Mouse (Mus musculus): Measurements from ENCODE around the gene Golga7b. TPM values are rescaled to one million over a fixed set of nuclear protein-coding genes. Genes with fewer than 3 reads are reported as not detected.

The Golga7b gene
- polyA plus RNA-seq, 1 experiment, result 90.4 TPM

GRCm38 (mm10) chr19:42284178-42284577, 36.8 kb downstream of the Golga7b start:
- Histone ChIP-seq H3K4me3 (replicated peaks; ENCODE audit: insufficient read depth, low read depth, low read length) (no peak overlapping the region), H3K27ac (ENCODE audit: insufficient read depth, low read length) (no peak overlapping the region), H3K4me1 (ENCODE audit: control insufficient read depth, insufficient read depth, low read length) (peaks cover 7% of the 10 kb centered on the region), H3K27me3 (ENCODE audit: control insufficient read depth, insufficient read depth, low read length) (no peaks in the 10 kb centered on the region)
- TF ChIP-seq CTCF (IDR thresholded peaks at IDR 0.05; ENCODE audit: borderline replicate concordance, insufficient read depth, low read depth, low read length) (no peak), POLR2A (IDR thresholded peaks at IDR 0.05; ENCODE audit: borderline replicate concordance, insufficient read depth, low read length) (no peak)
- WGBS, result 87% methylated on average over 8 of the region's 8 CpGs
- DNase-seq, result no peak

- DNase-seq, result no peak
- H3K4me1 ChIP-seq (ENCODE audit: control insufficient read depth, insufficient read depth, low read length), result peaks cover 4% of the 10 kb centered on the region; the same call in 1 of the 2 replicates
- no peak for TF ChIP-seq CTCF (IDR thresholded peaks at IDR 0.05; ENCODE audit: borderline replicate concordance, insufficient read depth, low read depth, low read length)
- TF ChIP-seq POLR2A (IDR thresholded peaks at IDR 0.05; ENCODE audit: borderline replicate concordance, insufficient read depth, low read length), result no peak
- no peak overlapping the region for H3K4me3 ChIP-seq (replicated peaks; ENCODE audit: insufficient read depth, low read depth, low read length)
- 33% methylated on average over 4 of the region's 4 CpGs for WGBS
- no peaks in the 10 kb centered on the region for H3K27me3 ChIP-seq (ENCODE audit: control insufficient read depth, insufficient read depth, low read length)
- H3K27ac ChIP-seq (ENCODE audit: insufficient read depth, low read length), result no peak overlapping the region
These were observed 41.0 kb downstream of the Golga7b start for GRCm38 (mm10) chr19:42288361-42288760.

- Histone ChIP-seq H3K4me1 (ENCODE audit: control insufficient read depth, insufficient read depth, low read length) (peaks cover 4% of the 10 kb centered on the region; the same call in 1 of the 2 replicates), H3K27me3 (ENCODE audit: control insufficient read depth, insufficient read depth, low read length) (no peaks in the 10 kb centered on the region), H3K4me3 (replicated peaks; ENCODE audit: insufficient read depth, low read depth, low read length) (no peak overlapping the region), H3K27ac (ENCODE audit: insufficient read depth, low read length) (no peak overlapping the region)
- no peak for DNase-seq
- 26% methylated on average over 7 of the region's 7 CpGs for WGBS
- no peak for TF ChIP-seq CTCF (IDR thresholded peaks at IDR 0.05; ENCODE audit: borderline replicate concordance, insufficient read depth, low read depth, low read length)
- TF ChIP-seq POLR2A (IDR thresholded peaks at IDR 0.05; ENCODE audit: borderline replicate concordance, insufficient read depth, low read length), result no peak
These were observed 43.7 kb downstream of the Golga7b start for GRCm38 (mm10) chr19:42290954-42291661.

- no peak overlapping the region for H3K4me3 ChIP-seq (replicated peaks; ENCODE audit: insufficient read depth, low read depth, low read length)
- WGBS, result 74% methylated on average over 8 of the region's 8 CpGs
- TF ChIP-seq CTCF (IDR thresholded peaks at IDR 0.05; ENCODE audit: borderline replicate concordance, insufficient read depth, low read depth, low read length), result no peak
- no peak for TF ChIP-seq POLR2A (IDR thresholded peaks at IDR 0.05; ENCODE audit: borderline replicate concordance, insufficient read depth, low read length)
- peaks cover 4% of the 10 kb centered on the region; the same call in 1 of the 2 replicates for H3K4me1 ChIP-seq (ENCODE audit: control insufficient read depth, insufficient read depth, low read length)
- no peaks in the 10 kb centered on the region for H3K27me3 ChIP-seq (ENCODE audit: control insufficient read depth, insufficient read depth, low read length)
- no peak for DNase-seq
- no peak overlapping the region for H3K27ac ChIP-seq (ENCODE audit: insufficient read depth, low read length)
These were observed 44.7 kb downstream of the Golga7b start for GRCm38 (mm10) chr19:42292106-42292505.

- 70% methylated on average over 6 of the region's 6 CpGs for WGBS
- peaks cover 4% of the 10 kb centered on the region; the same call in 1 of the 2 replicates for H3K4me1 ChIP-seq (ENCODE audit: control insufficient read depth, insufficient read depth, low read length)
- no peak overlapping the region for H3K27ac ChIP-seq (ENCODE audit: insufficient read depth, low read length)
- no peak for TF ChIP-seq CTCF (IDR thresholded peaks at IDR 0.05; ENCODE audit: borderline replicate concordance, insufficient read depth, low read depth, low read length)
- TF ChIP-seq POLR2A (IDR thresholded peaks at IDR 0.05; ENCODE audit: borderline replicate concordance, insufficient read depth, low read length), result no peak
- no peaks in the 10 kb centered on the region for H3K27me3 ChIP-seq (ENCODE audit: control insufficient read depth, insufficient read depth, low read length)
- DNase-seq, result no peak
- H3K4me3 ChIP-seq (replicated peaks; ENCODE audit: insufficient read depth, low read depth, low read length), result no peak overlapping the region
These were observed 45.8 kb downstream of the Golga7b start for GRCm38 (mm10) chr19:42293216-42293615.

- no peaks in the 10 kb centered on the region for H3K27me3 ChIP-seq (ENCODE audit: control insufficient read depth, insufficient read depth, low read length)
- no peak for TF ChIP-seq CTCF (IDR thresholded peaks at IDR 0.05; ENCODE audit: borderline replicate concordance, insufficient read depth, low read depth, low read length)
- TF ChIP-seq POLR2A (IDR thresholded peaks at IDR 0.05; ENCODE audit: borderline replicate concordance, insufficient read depth, low read length), result no peak
- 81% methylated on average over 12 of the region's 12 CpGs for WGBS
- no peak for DNase-seq
- no peak overlapping the region for H3K4me3 ChIP-seq (replicated peaks; ENCODE audit: insufficient read depth, low read depth, low read length)
- H3K4me1 ChIP-seq (ENCODE audit: control insufficient read depth, insufficient read depth, low read length), result peaks cover 13% of the 10 kb centered on the region
- H3K27ac ChIP-seq (ENCODE audit: insufficient read depth, low read length), result no peak overlapping the region
These were observed 55.9 kb downstream of the Golga7b start for GRCm38 (mm10) chr19:42303210-42303813.

- Histone ChIP-seq H3K4me3 (replicated peaks; ENCODE audit: insufficient read depth, low read depth, low read length) (no peak overlapping the region), H3K4me1 (ENCODE audit: control insufficient read depth, insufficient read depth, low read length) (peaks cover 13% of the 10 kb centered on the region), H3K27ac (ENCODE audit: insufficient read depth, low read length) (no peak overlapping the region), H3K27me3 (ENCODE audit: control insufficient read depth, insufficient read depth, low read length) (no peaks in the 10 kb centered on the region)
- 87% methylated on average over 13 of the region's 13 CpGs for WGBS
- DNase-seq, result no peak
- no peak for TF ChIP-seq POLR2A (IDR thresholded peaks at IDR 0.05; ENCODE audit: borderline replicate concordance, insufficient read depth, low read length)
- TF ChIP-seq CTCF (IDR thresholded peaks at IDR 0.05; ENCODE audit: borderline replicate concordance, insufficient read depth, low read depth, low read length), result no peak
These were observed 57.1 kb downstream of the Golga7b start for GRCm38 (mm10) chr19:42304506-42304905.

- WGBS, result 68% methylated on average over 8 of the region's 8 CpGs
- H3K4me3 ChIP-seq (replicated peaks; ENCODE audit: insufficient read depth, low read depth, low read length), result no peak overlapping the region
- peaks cover 6% of the 10 kb centered on the region for H3K4me1 ChIP-seq (ENCODE audit: control insufficient read depth, insufficient read depth, low read length)
- no peaks in the 10 kb centered on the region for H3K27me3 ChIP-seq (ENCODE audit: control insufficient read depth, insufficient read depth, low read length)
- no peak for TF ChIP-seq CTCF (IDR thresholded peaks at IDR 0.05; ENCODE audit: borderline replicate concordance, insufficient read depth, low read depth, low read length)
- TF ChIP-seq POLR2A (IDR thresholded peaks at IDR 0.05; ENCODE audit: borderline replicate concordance, insufficient read depth, low read length), result no peak
- DNase-seq, result no peak
- no peak overlapping the region for H3K27ac ChIP-seq (ENCODE audit: insufficient read depth, low read length)
These were observed 58.4 kb downstream of the Golga7b start for GRCm38 (mm10) chr19:42305746-42306145.
